Mouse (Mus musculus): ENCODE measurements around the gene Krtap1-5.
"Not testable (repeated sequence)": the region's sequence is repeated elsewhere in the genome, so short reads cannot be mapped to it uniquely, and the experiment has no call there.

The Krtap1-5 gene

DNA sequence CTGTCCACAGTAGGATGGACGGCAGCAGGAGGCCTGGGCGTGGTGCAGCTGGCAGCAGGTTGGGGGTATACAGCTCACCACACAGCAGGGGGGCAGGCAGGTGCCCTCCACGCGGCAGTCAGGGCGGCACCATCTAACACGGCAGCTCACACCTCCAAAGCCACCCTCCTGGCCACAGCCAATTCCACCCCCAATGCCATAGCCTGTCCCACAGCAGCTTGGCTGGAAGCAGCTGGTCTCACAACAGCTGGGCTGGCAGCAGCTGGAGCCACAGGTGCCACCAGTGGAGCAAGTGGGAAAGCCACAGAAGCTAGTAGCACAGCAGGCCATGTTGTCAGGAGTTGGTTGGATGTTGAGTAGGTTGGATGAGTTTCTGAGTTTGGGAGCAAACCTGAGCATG lies at the start of gene Krtap1-5:
Gene Krtap1-5 (minus strand): TSS at position 381 of the 400 bp plus-strand sequence.
- DNase-seq (ENCODE audit: low spot score in 2 of 2): no peak

DNA sequence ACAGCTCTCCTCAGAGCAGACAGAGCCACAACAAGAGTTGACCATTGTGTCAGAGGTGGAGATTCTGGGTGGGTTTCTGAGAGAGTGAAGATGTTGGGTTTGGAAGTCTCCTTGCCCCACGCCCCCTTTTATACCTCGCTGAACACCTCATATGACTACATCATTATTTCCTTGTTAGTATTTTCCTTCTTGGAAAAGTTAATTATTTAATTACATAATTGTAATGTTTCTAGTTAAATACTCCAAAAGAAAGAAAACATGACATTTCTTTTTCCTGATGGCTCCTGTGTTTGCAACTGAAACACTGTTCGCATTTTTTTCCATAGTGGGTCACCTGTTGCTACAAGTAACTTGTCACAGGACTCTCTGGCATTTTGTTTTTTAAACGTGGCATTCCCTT lies 47.3 kb upstream of the Krtap1-5 start, which contains the start of gene Krtap4-1:
Gene Krtap4-1 (minus strand): TSS at position 101 of the 400 bp plus-strand sequence.
- DNase-seq (ENCODE audit: low spot score in 2 of 2): no peak

DNA sequence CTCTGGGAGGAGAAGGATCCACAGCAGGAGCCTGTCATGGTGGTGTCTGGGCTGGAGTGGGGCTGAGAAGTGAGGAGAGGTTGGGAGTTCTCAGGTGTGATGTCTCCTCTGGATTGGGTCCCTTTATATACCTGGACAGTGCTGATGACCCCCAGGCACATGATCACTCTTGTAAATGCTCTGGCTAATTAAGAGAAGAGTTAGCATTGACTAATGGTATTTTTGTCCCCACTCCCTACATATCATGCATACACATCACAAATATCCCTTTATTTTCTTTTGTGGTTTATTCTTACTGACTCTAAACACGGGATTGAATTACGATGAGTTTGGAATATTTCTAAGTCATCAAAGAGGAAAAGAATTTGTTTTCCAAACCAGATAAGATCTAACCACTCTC lies 39.5 kb upstream of the Krtap1-5 start, which contains the start of gene Gm11562:
Gene Gm11562 (minus strand): TSS at position 101 of the 400 bp plus-strand sequence.
- DNase-seq (ENCODE audit: low spot score in 2 of 2): no peak

DNA sequence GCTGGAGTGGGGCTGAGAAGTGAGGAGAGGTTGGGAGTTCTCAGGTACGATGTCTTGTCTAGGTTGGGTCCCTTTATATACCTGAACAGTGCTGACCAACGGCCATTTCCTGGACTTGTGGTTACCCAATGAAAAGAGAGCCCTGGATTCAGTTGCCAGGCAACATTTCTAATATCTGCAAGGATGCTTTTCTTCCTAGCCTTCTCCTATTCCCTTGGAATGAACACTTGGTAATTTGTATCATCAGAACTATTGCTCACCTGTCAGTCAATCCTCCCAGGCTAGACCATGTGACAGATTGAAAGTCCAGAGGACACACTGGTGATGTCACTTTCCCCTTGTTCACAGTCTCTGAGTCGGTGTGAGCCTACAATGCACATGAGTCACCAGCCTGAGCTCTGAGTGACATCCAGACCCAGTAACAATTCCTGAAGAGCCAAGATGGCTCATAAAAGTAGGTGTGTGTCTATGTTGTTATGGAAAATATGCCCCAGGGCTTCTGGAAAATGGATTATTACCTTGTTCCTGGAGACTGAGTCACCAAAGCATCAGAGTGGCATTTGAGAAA lies 34.1 kb upstream of the Krtap1-5 start, which contains the start of gene Krtap2-4:
Gene Krtap2-4 (minus strand): TSS at position 51 of the 568 bp plus-strand sequence.
- no peak for DNase-seq (ENCODE audit: low spot score in 2 of 2)

DNA sequence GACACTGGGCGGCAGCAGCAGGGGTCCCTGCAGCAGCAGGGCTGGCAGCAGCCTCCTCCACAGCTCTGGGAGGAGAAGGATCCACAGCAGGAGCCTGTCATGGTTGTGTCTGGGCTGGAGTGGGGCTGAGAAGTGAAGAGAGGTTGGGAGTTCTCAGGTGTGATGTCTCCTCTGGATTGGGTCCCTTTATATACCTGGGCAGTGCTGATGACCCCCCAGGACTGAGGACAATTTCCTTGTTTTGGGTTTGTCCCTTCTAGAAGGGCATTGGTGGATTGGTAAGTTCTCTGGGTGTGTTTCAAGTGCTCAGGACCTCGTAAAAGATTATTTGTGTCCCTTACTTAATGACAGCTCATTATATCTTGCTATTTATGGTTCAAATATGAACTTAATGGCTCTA lies 29.3 kb upstream of the Krtap1-5 start, which contains the start of gene Gm11937:
Gene Gm11937 (minus strand): TSS at position 101 of the 400 bp plus-strand sequence.
- DNase-seq (ENCODE audit: low spot score in 2 of 2): not testable (repeated sequence)

DNA sequence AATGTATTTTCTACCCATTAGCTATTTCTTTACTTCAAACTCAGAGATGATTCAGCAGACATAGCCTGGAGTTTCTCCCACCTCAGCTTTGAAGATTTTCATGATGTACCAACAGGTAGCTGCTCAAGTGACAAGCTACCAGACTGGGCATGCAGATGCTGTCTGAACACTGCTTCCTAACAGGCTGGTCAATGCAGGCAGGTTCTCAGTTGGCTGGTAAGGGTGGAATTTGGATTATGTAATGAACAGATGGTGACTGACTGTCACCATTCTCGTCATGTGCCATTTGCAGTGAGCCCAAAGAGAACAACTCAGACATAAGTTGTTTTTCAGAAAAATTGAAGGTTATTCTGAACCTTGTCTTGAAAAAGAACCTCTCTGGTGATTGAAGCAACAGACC lies 28.3 kb upstream of the Krtap1-5 start:
- no peak for DNase-seq (ENCODE audit: low spot score in 2 of 2)

DNA sequence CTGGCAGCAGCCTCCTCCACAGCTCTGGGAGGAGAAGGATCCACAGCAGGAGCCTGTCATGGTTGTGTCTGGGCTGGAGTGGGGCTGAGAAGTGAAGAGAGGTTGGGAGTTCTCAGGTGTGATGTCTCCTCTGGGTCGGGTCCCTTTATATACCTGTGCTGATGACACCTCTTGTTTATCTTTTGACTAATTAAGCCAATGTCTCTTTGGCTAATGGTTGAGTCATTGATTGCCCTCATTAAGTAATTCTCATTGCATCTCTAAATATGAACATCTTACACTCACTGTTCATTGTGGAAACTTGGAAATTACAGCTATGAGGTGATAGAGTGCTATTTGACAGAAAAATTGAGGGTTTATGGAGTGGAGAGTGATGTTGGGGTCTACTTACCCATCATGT lies 22.4 kb upstream of the Krtap1-5 start, which contains the start of gene Gm11938:
Gene Gm11938 (minus strand): TSS at position 101 of the 400 bp plus-strand sequence.
- DNase-seq (ENCODE audit: low spot score in 2 of 2): not testable (repeated sequence)

DNA sequence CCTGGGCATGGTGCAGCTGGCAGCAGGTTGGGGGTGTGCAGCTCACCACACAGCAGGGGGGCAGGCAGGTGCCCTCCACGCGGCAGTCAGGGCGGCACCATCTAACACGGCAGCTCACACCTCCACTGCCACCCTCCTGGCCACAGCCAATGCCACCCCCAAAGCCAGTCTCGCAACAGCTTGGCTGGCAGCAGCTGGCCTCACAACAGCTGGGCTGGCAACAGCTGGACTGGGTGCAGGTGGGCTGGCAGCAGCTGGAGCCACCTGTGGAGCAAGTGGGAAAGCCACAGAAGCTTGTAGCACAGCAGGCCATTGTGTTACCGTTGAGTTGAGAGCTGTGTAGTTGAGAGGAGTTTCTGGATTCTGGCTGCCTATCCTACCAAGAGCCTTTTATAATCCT lies 16.9 kb upstream of the Krtap1-5 start, which contains the start of gene Krtap9-3:
Gene Krtap9-3 (minus strand): TSS at position 364 of the 400 bp plus-strand sequence.
- not testable (repeated sequence) for DNase-seq (ENCODE audit: low spot score in 2 of 2)

DNA sequence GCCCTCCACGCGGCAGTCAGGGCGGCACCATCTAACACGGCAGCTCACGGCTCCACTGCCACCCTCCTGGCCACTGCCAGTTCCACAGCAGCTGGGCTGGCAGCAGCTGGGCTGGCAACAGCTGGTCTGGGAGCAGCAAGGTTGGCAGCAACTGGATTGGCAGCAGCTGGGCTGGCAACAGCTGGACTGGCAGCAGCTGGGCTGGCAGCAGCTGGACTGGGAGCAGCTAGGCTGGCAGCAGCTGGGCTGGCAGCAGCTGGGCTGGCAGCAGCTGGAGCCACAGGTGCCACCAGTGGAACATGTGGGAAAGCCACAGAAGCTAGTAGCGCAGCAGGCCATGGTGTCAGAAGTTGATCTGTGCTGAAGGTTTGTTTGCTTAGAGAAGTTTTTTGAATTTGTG lies 10.2 kb upstream of the Krtap1-5 start, which contains the start of gene Krtap1-3:
Gene Krtap1-3 (minus strand): TSS at position 359 of the 400 bp plus-strand sequence.
- DNase-seq (ENCODE audit: low spot score in 2 of 2): no peak

DNA sequence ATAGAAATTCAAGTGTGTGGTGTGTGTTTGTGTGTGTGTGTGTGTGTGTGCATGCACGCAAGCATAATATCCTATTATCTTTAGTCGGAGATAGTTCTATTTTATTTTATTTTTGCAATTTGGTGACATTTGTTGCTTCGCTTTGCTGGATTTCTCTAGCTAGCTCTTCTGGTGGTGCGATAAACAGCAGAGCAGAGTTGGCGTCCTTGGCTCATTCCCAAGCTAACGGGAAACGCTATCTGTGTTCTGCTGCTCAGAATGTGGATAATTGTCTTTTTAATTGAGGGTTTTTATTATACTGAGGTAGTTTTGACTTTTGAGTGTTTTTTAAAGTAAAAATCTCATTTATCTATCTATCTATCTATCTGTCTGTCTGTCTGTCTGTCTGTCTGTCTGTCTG lies 4.3 kb upstream of the Krtap1-5 start:
- no peak for DNase-seq (ENCODE audit: low spot score in 2 of 2)

DNA sequence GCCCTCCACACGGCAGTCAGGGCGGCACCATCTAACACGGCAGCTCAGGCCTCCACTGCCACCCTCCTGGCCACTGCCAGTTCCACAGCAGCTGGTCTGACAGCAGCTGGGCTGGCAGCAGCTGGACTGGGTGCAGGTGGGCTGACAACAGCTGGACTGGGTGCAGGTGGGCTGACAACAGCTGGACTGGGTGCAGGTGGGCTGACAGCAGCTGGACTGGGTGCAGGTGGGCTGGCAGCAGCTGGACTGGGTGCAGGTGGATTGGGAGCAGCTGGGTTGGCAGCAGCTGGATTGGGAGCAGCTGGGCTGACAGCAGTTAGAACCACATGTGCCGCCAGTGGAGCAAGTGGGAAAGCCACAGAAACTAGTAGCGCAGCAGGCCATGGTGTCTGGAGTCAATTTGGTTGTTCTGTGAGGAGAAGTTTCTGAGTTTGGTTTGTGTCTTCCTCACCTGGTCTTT lies 2.5 kb upstream of the Krtap1-5 start, which contains the start of gene Krtap1-4:
Gene Krtap1-4 (minus strand): TSS at position 410 of the 460 bp plus-strand sequence.
- DNase-seq (ENCODE audit: low spot score in 2 of 2): no peak

DNA sequence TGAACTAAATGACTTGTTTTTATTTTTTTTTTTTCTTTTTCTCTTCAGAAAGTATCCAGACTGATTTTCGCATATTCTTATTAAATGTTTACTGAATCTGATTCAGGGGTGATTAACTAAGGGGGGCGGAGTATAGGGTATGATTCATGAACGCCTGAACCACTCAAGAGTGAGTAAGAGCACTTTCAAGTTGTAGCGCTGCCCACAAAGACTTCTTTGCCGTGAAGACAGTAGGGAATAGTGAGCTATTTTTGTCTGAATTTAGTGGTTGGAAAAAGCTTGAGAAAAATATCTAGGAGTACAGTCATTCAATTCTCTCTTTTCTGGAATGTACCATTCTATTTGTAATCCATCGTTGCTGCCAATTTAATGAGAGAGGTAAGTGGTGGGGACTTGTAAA lies 748 bp upstream of the Krtap1-5 start:
- DNase-seq (ENCODE audit: low spot score in 2 of 2): no peak

DNA sequence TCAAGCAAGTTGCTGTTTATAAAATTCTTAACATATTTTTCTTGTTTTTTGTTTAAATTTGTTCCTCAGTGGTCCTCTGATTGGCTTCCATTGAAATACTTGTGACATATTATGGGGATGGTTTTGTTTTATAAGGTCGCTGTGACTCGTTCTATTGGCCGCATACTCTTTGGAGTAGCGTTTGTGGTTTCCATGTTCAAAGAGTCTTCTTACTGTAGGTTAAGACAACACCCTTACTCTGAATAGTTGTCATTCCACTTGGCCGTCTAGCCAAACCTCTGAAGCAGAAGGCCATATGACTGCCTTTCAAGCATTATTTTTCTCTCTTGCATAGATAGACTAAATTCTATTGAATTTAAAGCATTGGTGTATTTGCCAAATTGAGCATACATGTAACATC lies 235 bp upstream of the Krtap1-5 start:
- DNase-seq (ENCODE audit: low spot score in 2 of 2): no peak

DNA sequence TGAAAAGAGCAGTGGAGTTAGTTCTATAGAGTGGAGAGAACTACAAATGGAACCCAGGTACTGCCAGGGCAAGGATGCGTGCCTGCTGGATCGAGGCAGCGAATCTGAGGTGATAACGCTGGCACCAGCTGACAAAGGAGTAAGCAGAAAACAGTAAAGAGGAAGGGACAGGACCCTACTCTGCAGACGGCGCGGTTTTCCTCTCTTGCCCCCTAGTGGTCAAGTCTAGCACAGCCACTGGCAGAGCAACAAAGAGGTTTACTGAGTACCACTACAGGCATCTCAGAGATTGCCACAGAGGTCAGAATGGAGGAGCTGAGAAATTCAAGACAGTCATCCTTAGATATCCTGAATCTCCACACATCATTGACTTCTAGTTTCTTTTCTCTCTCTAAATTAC lies 6.7 kb downstream of the Krtap1-5 start:
- peak; percentile 14 to 19 for DNase-seq (ENCODE audit: low spot score in 2 of 2)

DNA sequence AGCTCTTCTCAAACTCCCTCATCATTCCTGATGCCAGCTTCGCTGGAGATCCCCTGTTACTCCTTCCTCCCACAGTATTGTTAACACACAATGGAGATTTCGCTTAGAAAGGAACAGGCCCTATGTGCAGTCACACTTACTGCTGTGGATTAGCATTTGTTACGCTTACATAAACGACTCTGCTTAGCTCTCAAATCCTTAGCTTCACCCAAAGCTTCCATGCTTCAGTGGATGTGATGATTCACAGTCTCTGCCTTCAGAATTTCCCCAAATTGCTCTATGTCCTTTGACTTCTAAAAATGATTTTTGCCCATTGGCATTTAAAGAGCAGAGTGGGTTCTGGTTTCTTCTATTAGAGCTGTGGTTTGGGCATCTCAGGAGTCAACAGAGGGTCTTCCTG lies 7.7 kb downstream of the Krtap1-5 start:
- no peak for DNase-seq (ENCODE audit: low spot score in 2 of 2)

DNA sequence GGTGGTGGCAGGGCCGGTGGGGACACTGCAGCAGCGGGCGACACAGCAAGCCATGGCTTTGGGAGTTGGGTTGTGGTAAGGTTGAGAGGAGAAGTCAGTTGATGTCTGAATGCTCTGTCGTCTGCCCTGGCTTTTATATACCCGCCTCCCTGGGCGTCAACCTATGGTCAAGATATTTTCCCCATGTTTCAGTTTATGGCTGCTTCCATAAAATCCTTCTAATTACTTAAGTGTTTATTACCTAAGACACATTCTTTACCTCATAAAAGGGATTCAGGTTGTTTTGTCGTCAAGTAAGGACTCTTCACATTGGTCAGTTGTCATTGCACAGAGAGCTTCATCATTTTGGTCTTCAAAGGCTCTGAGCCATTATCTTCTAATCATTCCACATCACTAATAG lies 14.3 kb downstream of the Krtap1-5 start, which contains the start of gene Krtap3-1:
Gene Krtap3-1 (minus strand): TSS at position 101 of the 400 bp plus-strand sequence.
- no peak for DNase-seq (ENCODE audit: low spot score in 2 of 2)

DNA sequence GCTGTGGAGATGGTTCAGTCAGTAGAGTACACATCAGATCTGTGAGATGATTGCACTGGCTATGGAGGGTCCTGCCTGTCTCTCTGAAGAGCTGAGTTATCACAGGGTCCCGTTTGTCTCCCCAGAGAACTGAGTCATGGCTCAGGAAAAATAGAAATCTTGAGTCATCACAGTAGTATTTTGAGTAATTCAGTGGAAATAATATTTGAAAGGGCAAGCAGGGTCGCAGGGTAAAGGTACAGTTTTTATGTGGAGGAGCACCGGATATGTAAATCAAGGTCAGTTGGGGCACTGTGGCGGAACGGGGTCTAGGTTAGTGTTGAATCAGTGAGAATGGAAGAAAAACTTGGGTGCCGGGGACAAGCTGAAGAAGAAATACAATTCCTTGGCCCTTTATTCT lies 18.2 kb downstream of the Krtap1-5 start:
- DNase-seq (ENCODE audit: low spot score in 2 of 2): no peak

DNA sequence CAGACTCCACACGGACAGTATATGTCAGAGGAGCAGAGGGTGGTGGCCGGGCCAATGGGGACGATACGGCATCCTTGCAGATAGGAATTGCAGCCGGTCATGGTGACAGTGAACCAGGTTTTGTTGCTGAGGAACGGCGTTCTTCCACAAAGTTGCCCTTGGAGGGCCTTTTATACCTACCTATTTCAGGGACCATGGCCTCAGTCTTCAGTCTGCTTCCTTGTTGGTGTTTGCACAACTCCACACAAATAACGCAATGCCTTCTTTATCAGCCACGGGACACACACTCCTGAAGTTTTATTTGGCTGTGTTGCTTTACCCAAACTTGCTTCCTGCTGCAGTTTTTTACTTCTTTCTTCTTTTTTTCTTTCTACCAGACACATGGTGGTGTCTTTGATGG lies 21.4 kb downstream of the Krtap1-5 start, which contains the start of gene Gm11939:
Gene Gm11939 (minus strand): TSS at position 101 of the 400 bp plus-strand sequence.
- no peak for DNase-seq (ENCODE audit: low spot score in 2 of 2)

DNA sequence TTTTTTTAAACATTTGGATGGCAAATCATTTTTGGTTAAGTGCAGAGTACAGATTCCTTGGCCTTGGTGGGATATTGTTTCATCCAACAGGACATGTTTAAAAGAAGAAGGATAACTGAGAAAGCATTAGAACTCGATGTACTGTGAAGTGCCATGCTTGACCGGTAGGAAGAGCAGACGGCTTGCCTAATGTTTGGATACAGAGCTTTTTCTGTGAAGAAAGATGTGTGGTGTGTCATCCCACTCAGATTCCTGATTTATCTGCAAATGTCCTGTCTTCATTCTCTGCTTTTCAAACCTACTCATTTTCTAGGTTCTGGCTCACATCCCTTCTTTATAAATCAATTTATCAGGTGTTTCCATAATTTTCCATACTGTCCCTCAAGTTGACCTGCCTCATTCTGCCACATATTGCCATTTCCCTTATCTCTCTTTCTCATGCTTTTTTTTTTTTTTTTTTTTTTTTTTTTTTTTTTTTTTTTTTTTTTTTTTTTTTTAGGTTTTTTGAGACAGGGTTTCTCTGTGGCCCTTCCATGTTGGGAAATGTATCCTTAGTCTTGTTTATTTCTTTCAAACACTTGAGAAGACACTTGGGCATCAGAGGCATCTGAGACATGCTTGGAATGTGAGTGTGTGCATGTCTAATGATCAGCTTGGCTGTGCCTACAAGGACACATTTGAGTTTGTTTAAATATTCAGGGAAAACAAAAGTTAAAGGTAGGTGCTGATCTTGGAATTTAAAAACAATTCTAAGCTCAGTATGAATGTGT lies 22.7 kb downstream of the Krtap1-5 start:
- no peak for DNase-seq (ENCODE audit: low spot score in 2 of 2)

DNA sequence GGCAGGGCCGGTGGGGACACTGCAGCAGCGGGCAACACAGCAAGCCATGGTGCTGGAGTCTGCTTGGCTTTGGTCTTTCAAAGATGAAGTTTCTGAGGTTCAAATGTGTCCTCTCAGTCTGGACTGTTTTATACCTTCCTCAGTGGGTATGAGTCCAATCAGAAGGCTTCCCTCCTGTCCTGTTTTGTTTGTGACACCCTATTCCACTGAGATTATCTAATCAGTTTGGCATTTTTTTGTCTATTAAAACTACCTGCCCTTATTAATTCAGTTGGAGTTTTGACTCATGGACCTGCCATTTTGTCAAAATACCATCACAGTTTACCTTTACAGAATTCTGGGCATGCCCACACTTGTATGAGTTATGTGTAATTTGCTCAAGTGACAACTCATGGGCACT lies 24.1 kb downstream of the Krtap1-5 start, which contains the start of gene Krtap3-2:
Gene Krtap3-2 (minus strand): TSS at position 101 of the 400 bp plus-strand sequence.
- no peak for DNase-seq (ENCODE audit: low spot score in 2 of 2)

DNA sequence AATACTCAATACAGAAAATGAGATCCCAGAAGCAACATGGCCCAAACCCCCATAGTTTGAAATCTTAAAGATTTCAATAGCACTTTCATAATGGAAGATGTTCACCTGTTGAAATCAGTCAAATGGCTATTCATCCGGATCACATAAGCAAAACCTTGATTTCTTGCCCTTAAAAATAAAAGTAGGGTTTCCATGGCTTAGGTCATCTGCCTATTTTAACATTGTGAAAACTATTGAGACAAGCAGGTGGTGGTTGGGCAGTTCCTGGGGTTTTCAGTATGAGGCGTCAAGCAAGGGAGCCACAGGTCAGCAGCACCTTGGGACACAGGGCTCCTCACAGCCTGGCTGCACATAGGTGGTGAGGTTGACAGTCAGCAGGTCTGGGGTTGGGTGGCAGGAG lies 24.6 kb downstream of the Krtap1-5 start:
- DNase-seq (ENCODE audit: low spot score in 2 of 2): no peak

DNA sequence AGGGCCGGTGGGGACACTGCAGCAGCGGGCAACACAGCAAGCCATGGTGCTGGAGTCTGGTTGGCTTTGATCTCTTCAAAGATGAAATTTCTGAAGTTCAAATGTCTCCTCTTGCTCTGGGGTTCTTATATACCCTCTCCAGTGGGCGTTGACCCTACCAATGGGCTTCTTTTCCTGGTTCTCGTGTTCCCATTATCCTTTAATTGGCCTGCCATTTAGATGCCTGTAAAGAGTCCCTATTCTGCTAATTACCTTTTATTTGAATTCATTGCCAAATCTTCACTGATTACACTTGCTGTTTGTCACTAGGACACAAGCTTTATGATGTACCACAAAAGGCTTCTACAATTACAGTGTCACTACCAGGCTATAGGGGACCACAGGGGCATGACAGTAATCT lies 30.1 kb downstream of the Krtap1-5 start, which contains the start of gene Krtap3-3:
Gene Krtap3-3 (minus strand): TSS at position 101 of the 400 bp plus-strand sequence.
- DNase-seq (ENCODE audit: low spot score in 2 of 2): no peak
